Mouse (Mus musculus): ENCODE results near the gene Lrrtm4. TPM values are rescaled to one million over a fixed set of nuclear protein-coding genes. Genes with fewer than 3 reads are reported as not detected.

The Lrrtm4 gene
- polyA plus RNA-seq, 1 experiment from 2014 or later: 0.42 TPM

- no peaks in the 10 kb centered on the region for H3K4me1 ChIP-seq (ENCODE audit: control insufficient read depth, insufficient read depth, low read length)
- no peak overlapping the region for H3K9ac ChIP-seq (ENCODE audit: low read depth, low read length)
- H3K27me3 ChIP-seq (replicated peaks; ENCODE audit: control insufficient read depth, insufficient read depth, low read length): no peaks in the 10 kb centered on the region
- WGBS: 61% methylated on average over 4 of the region's 4 CpGs
- no peak overlapping the region for H3K4me3 ChIP-seq (ENCODE audit: low read length)
- H3K4me2 ChIP-seq (ENCODE audit: low read depth, low read length): no peak overlapping the region
- no peak for ATAC-seq
- H3K9me3 ChIP-seq (ENCODE audit: control insufficient read depth, low read length): no peaks in the 10 kb centered on the region
- no peak overlapping the region for H3K27ac ChIP-seq (ENCODE audit: low read length)
- no peaks in the 10 kb centered on the region for H3K36me3 ChIP-seq (ENCODE audit: control insufficient read depth, insufficient read depth, low read length)
Observed at GRCm38 (mm10) chr6:80389571-80389970, 370.9 kb downstream of the Lrrtm4 start.

DNA sequence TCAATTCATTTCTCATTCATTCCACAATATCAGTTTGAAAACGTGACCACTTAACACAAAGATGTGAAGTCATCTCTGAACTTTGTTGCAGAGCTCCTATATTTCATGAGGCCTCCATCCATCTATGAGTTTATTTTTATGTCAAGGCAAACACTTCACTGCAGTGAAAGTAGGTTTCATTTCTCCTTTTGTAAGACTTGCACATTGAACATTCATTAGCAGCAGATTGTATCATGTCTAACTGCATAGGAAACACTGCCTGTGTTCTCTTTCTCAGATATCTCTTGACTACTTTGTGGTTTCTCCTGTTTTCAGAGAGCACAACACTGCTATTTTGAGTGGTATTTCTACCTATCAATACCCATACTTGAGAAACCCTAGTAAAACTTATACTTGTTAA lies 388.1 kb downstream of the Lrrtm4 start:
- no peak overlapping the region for H3K27ac ChIP-seq (ENCODE audit: low read length)
- no peak overlapping the region for H3K4me3 ChIP-seq (ENCODE audit: low read length)
- no peaks in the 10 kb centered on the region for H3K36me3 ChIP-seq (ENCODE audit: control insufficient read depth, insufficient read depth, low read length)
- H3K27me3 ChIP-seq (replicated peaks; ENCODE audit: control insufficient read depth, insufficient read depth, low read length): no peaks in the 10 kb centered on the region
- WGBS: 61% methylated on average over 1 of the region's 1 CpGs
- H3K4me2 ChIP-seq (ENCODE audit: low read depth, low read length): no peak overlapping the region
- no peaks in the 10 kb centered on the region for H3K9me3 ChIP-seq (ENCODE audit: control insufficient read depth, low read length)
- no peak overlapping the region for H3K9ac ChIP-seq (ENCODE audit: low read depth, low read length)
- H3K4me1 ChIP-seq (ENCODE audit: control insufficient read depth, insufficient read depth, low read length): no peaks in the 10 kb centered on the region
- ATAC-seq: no peak

- Histone ChIP-seq H3K27ac (ENCODE audit: low read length) (no peak overlapping the region), H3K4me1 (ENCODE audit: control insufficient read depth, insufficient read depth, low read length) (no peaks in the 10 kb centered on the region), H3K36me3 (ENCODE audit: control insufficient read depth, insufficient read depth, low read length) (no peaks in the 10 kb centered on the region), H3K9me3 (ENCODE audit: control insufficient read depth, low read length) (no peaks in the 10 kb centered on the region), H3K4me3 (ENCODE audit: low read length) (no peak overlapping the region), H3K9ac (ENCODE audit: low read depth, low read length) (no peak overlapping the region), H3K4me2 (ENCODE audit: low read depth, low read length) (no peak overlapping the region), H3K27me3 (replicated peaks; ENCODE audit: control insufficient read depth, insufficient read depth, low read length) (no peaks in the 10 kb centered on the region)
- ATAC-seq: no peak
Observed at GRCm38 (mm10) chr6:80440135-80440534, 421.5 kb downstream of the Lrrtm4 start.

GRCm38 (mm10) chr6:80470546-80470945 lies 451.9 kb downstream of the Lrrtm4 start:
- ATAC-seq: no peak
- H3K27ac ChIP-seq (ENCODE audit: low read length): no peak overlapping the region
- no peak overlapping the region for H3K9ac ChIP-seq (ENCODE audit: low read depth, low read length)
- H3K4me3 ChIP-seq (ENCODE audit: low read length): no peak overlapping the region
- no peak overlapping the region for H3K4me2 ChIP-seq (ENCODE audit: low read depth, low read length)
- WGBS: 59% methylated on average over 4 of the region's 4 CpGs
- no peaks in the 10 kb centered on the region for H3K4me1 ChIP-seq (ENCODE audit: control insufficient read depth, insufficient read depth, low read length)
- no peaks in the 10 kb centered on the region for H3K36me3 ChIP-seq (ENCODE audit: control insufficient read depth, insufficient read depth, low read length)
- H3K9me3 ChIP-seq (ENCODE audit: control insufficient read depth, low read length): no peaks in the 10 kb centered on the region
- H3K27me3 ChIP-seq (replicated peaks; ENCODE audit: control insufficient read depth, insufficient read depth, low read length): no peaks in the 10 kb centered on the region

DNA sequence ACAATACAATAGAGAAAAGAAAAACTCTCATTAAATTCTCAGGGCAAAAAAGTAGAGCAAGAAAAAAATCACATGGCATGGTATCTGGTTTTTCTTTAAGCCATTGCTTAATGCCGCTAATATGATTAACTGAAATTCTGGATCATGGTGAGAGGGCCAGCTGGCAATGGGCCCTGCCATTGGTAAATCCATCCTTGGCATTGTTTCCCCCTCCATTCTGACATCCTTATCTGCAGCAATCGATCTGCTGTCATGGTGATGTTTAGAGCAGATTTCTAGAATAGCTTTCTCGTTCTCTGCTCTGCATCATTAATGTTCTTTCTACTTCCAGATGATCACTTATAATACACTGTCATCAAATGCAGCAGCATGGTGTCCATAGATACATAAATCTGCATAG lies 457.5 kb downstream of the Lrrtm4 start:
- WGBS: 75% methylated on average over 3 of the region's 3 CpGs
- no peak overlapping the region for H3K27ac ChIP-seq (ENCODE audit: low read length)

DNA sequence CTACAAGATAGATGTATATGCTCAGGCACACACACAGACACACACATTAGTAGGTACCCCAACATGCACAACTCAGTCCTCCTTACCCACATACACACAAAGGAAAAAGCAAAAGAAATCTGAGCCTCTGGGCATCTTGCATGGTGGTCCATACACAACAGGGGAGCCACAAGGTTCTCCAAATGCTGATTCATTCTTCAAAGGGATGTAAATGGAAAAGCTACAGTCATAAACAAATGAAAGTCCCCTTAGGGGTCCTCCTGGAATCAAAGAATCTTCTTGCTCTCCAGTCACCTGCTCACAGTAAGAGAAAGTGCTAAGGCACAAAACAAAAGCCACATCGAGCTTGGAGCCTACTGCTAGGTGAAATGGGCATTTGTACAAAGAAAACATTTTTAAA lies 526.3 kb downstream of the Lrrtm4 start:
- Histone ChIP-seq H3K4me1 (ENCODE audit: control insufficient read depth, insufficient read depth, low read length) (no peaks in the 10 kb centered on the region), H3K4me2 (ENCODE audit: low read depth, low read length) (no peak overlapping the region), H3K9ac (ENCODE audit: low read depth, low read length) (no peak overlapping the region), H3K27me3 (replicated peaks; ENCODE audit: control insufficient read depth, insufficient read depth, low read length) (no peaks in the 10 kb centered on the region), H3K36me3 (ENCODE audit: control insufficient read depth, insufficient read depth, low read length) (no peaks in the 10 kb centered on the region), H3K9me3 (ENCODE audit: control insufficient read depth, low read length) (no peaks in the 10 kb centered on the region), H3K4me3 (ENCODE audit: low read length) (no peak overlapping the region), H3K27ac (ENCODE audit: low read length) (no peak overlapping the region)
- no peak for ATAC-seq
- 36% methylated on average over 1 of the region's 1 CpGs for WGBS

More for the DNA sequence above, 457.5 kb downstream of the Lrrtm4 start:
- Histone ChIP-seq H3K36me3 (ENCODE audit: control insufficient read depth, insufficient read depth, low read length) (no peaks in the 10 kb centered on the region), H3K4me3 (ENCODE audit: low read length) (no peak overlapping the region), H3K4me2 (ENCODE audit: low read depth, low read length) (no peak overlapping the region), H3K27me3 (replicated peaks; ENCODE audit: control insufficient read depth, insufficient read depth, low read length) (no peaks in the 10 kb centered on the region), H3K9ac (ENCODE audit: low read depth, low read length) (no peak overlapping the region), H3K4me1 (ENCODE audit: control insufficient read depth, insufficient read depth, low read length) (no peaks in the 10 kb centered on the region), H3K9me3 (ENCODE audit: control insufficient read depth, low read length) (no peaks in the 10 kb centered on the region)
- no peak for ATAC-seq

GRCm38 (mm10) chr6:80549907-80550306 lies 531.2 kb downstream of the Lrrtm4 start:
- Histone ChIP-seq H3K4me1 (ENCODE audit: control insufficient read depth, insufficient read depth, low read length) (no peaks in the 10 kb centered on the region), H3K27me3 (replicated peaks; ENCODE audit: control insufficient read depth, insufficient read depth, low read length) (no peaks in the 10 kb centered on the region), H3K9me3 (ENCODE audit: control insufficient read depth, low read length) (no peaks in the 10 kb centered on the region), H3K4me3 (ENCODE audit: low read length) (no peak overlapping the region), H3K27ac (ENCODE audit: low read length) (no peak overlapping the region), H3K4me2 (ENCODE audit: low read depth, low read length) (no peak overlapping the region), H3K36me3 (ENCODE audit: control insufficient read depth, insufficient read depth, low read length) (no peaks in the 10 kb centered on the region), H3K9ac (ENCODE audit: low read depth, low read length) (no peak overlapping the region)
- no peak for ATAC-seq

- WGBS: 94% methylated on average over 2 of the region's 2 CpGs
- Histone ChIP-seq H3K9ac (ENCODE audit: low read depth, low read length) (no peak overlapping the region), H3K4me1 (ENCODE audit: control insufficient read depth, insufficient read depth, low read length) (no peaks in the 10 kb centered on the region), H3K4me3 (ENCODE audit: low read length) (no peak overlapping the region), H3K27ac (ENCODE audit: low read length) (no peak overlapping the region), H3K9me3 (ENCODE audit: control insufficient read depth, low read length) (no peaks in the 10 kb centered on the region), H3K4me2 (ENCODE audit: low read depth, low read length) (no peak overlapping the region), H3K36me3 (ENCODE audit: control insufficient read depth, insufficient read depth, low read length) (no peaks in the 10 kb centered on the region), H3K27me3 (replicated peaks; ENCODE audit: control insufficient read depth, insufficient read depth, low read length) (no peaks in the 10 kb centered on the region)
- no peak for ATAC-seq
Observed at GRCm38 (mm10) chr6:80553398-80553797, 534.7 kb downstream of the Lrrtm4 start.

GRCm38 (mm10) chr6:80554991-80555390 lies 536.3 kb downstream of the Lrrtm4 start:
- Histone ChIP-seq H3K4me1 (ENCODE audit: control insufficient read depth, insufficient read depth, low read length) (no peaks in the 10 kb centered on the region), H3K36me3 (ENCODE audit: control insufficient read depth, insufficient read depth, low read length) (no peaks in the 10 kb centered on the region), H3K4me2 (ENCODE audit: low read depth, low read length) (no peak overlapping the region), H3K4me3 (ENCODE audit: low read length) (no peak overlapping the region), H3K9ac (ENCODE audit: low read depth, low read length) (no peak overlapping the region), H3K27me3 (replicated peaks; ENCODE audit: control insufficient read depth, insufficient read depth, low read length) (no peaks in the 10 kb centered on the region), H3K27ac (ENCODE audit: low read length) (no peak overlapping the region), H3K9me3 (ENCODE audit: control insufficient read depth, low read length) (no peaks in the 10 kb centered on the region)
- no peak for ATAC-seq

DNA sequence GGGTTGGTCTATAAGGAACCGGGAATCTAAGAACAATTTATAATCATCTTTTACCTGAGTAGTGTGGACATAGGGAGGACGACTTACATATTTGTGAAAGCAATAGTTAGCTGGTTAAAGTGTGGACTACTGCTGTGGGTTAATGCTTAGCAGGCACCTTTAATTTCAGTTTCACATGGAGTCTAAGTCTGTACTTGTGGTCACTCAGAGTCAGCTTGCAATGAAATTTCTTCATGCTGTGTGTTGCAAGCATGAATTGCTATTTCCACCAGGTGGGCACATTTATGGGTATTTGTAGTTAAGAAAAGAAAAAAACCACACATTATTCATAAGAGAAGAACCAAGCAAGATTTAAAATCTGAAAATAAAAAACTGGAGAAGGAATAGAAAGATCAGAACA lies 558.5 kb downstream of the Lrrtm4 start:
- H3K36me3 ChIP-seq (ENCODE audit: control insufficient read depth, insufficient read depth, low read length): no peaks in the 10 kb centered on the region
- 91% methylated on average over 2 of the region's 2 CpGs for WGBS
- no peak overlapping the region for H3K9ac ChIP-seq (ENCODE audit: low read depth, low read length)
- H3K27me3 ChIP-seq (replicated peaks; ENCODE audit: control insufficient read depth, insufficient read depth, low read length): no peaks in the 10 kb centered on the region
- no peaks in the 10 kb centered on the region for H3K4me1 ChIP-seq (ENCODE audit: control insufficient read depth, insufficient read depth, low read length)
- no peak overlapping the region for H3K4me3 ChIP-seq (ENCODE audit: low read length)
- ATAC-seq: no peak
- no peaks in the 10 kb centered on the region for H3K9me3 ChIP-seq (ENCODE audit: control insufficient read depth, low read length)
- no peak overlapping the region for H3K27ac ChIP-seq (ENCODE audit: low read length)
- no peak overlapping the region for H3K4me2 ChIP-seq (ENCODE audit: low read depth, low read length)

Data from intestine, embryonic 16.5 days (tissue).